Mouse (Mus musculus) liver, embryonic 14.5 days (tissue): Measurements from ENCODE around the gene Cpne4.

ENCODE experiments used
- CTCF ChIP-seq: IDR thresholded peaks from 2 replicates; pipeline ENCODE4 v1.5.1; 2016; ENCODE audit warnings: antibody characterized with exemption, low read depth, control low read depth
- EP300 ChIP-seq: IDR thresholded peaks from 2 replicates; pipeline ENCODE4 v1.6.1; 2016; ENCODE audit warnings: antibody characterized with exemption, low read depth

DNA sequence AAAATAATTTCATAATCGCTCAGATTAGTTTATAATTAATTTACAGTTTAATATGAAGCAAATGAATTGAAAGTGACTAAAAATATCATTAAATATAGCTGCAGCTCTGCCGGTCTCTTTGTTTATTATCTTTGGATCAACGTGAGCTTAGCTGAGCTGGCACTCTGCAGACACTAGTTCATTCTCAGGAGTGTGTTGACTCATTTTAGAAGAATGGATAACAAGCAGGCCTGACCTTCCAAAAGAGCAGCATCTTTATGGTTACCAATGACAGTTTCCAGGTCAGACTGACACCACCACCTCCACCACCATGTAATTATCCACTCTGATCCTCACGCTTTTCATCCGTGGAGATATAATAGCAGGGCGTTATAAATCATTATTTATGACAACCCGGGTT, 498.9 kb downstream of the Cpne4 start:
- TF ChIP-seq CTCF (no peak), EP300 (no peak)
